Mouse (Mus musculus): Measurements from ENCODE around the gene Ggt6. TPM values are rescaled to one million over a fixed set of nuclear protein-coding genes. Genes with fewer than 3 reads are reported as not detected.
A peak's percentile ranks its signal among the peaks of the same experiment; 100 is the strongest.

Ggt6 gene
- total and polyA plus RNA-seq, 3 experiments, result 0.20 TPM; not detected in 2

DNA sequence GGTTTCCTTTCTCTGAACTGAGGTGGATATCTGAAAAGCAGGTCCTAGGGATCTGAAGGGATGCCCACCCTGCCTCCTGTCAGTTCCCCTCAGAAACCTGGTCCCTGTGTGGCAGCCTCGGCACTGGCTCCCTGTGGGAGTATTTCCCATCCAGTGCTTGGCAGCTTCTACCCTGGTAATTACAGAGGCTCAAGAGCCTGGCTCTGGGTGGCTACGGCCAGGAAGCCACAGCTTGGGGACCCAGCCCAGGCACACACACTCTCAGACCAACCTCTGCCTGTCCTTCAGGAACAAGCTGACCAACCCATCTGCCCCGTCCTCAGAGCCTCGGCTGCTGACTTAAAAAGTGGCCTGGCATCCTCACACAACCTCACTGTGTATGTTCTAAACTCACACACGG lies 46.0 kb downstream of the Ggt6 start:
- DNase-seq, result no peak
- intact Hi-C loops (cut with DNase I), result no loop called here
- Histone ChIP-seq H3K4me3 (no peak overlapping the region), H3K27ac (no peak overlapping the region; the same call in 1 of the 2 replicates), H3K36me3 (ENCODE audit: control insufficient read depth, insufficient read depth, low read length) (peaks cover 2% of the 10 kb centered on the region; the same call in 1 of the 2 replicates), H3K4me1 (ENCODE audit: control insufficient read depth, insufficient read depth, low read length) (peaks cover 35% of the 10 kb centered on the region), H3K9ac (ENCODE audit: low read depth, low read length) (no peak overlapping the region), H3K79me2 (replicated peaks; ENCODE audit: control insufficient read depth, insufficient read depth, low read length) (no peaks in the 10 kb centered on the region), H3K27me3 (ENCODE audit: control insufficient read depth, insufficient read depth, low read length) (no peaks in the 10 kb centered on the region)
- TF ChIP-seq POLR2A (IDR thresholded peaks at IDR 0.05; ENCODE audit: insufficient read depth, low read depth, low read length) (no peak), CTCF (IDR thresholded peaks at IDR 0.05) (no peak), EP300 (IDR thresholded peaks at IDR 0.05; ENCODE audit: insufficient read depth, low read depth, low read length) (no peak)
- 33% methylated on average over 5 of the region's 5 CpGs for WGBS

DNA sequence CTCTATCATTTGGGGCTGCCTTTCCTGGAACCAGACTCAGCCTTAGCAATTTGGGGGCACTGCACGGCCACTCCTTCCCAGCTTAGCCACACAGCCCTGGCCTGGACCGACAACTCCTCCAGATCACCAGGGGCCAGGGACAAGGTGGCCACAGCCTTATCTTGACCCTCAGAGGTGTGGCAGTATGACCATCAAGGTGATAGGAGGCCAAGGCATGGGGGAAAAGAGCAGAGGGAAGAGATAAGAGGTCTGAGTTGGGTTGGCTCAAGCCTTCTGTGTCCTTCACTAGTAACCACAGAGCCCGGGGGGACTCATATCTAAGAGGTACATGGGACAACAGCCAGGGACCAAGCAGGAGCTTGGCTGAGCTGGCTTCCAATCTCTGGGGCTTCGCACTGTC lies 46.6 kb downstream of the Ggt6 start:
- TF ChIP-seq EP300 (IDR thresholded peaks at IDR 0.05; ENCODE audit: insufficient read depth, low read depth, low read length) (no peak), CTCF (IDR thresholded peaks at IDR 0.05) (no peak), POLR2A (IDR thresholded peaks at IDR 0.05; ENCODE audit: insufficient read depth, low read depth, low read length) (no peak)
- Histone ChIP-seq H3K9ac (ENCODE audit: low read depth, low read length) (no peak overlapping the region), H3K27ac (no peak overlapping the region; the same call in 1 of the 2 replicates), H3K36me3 (ENCODE audit: control insufficient read depth, insufficient read depth, low read length) (peaks cover 2% of the 10 kb centered on the region; the same call in 1 of the 2 replicates), H3K4me1 (ENCODE audit: control insufficient read depth, insufficient read depth, low read length) (peaks cover 30% of the 10 kb centered on the region), H3K79me2 (replicated peaks; ENCODE audit: control insufficient read depth, insufficient read depth, low read length) (no peaks in the 10 kb centered on the region), H3K27me3 (ENCODE audit: control insufficient read depth, insufficient read depth, low read length) (no peaks in the 10 kb centered on the region), H3K4me3 (no peak overlapping the region)
- WGBS, result 45% methylated on average over 4 of the region's 4 CpGs
- no peak for DNase-seq
- intact Hi-C loops (cut with DNase I), result no loop called here

GRCm38 (mm10) chr11:72484549-72484948 lies 49.2 kb downstream of the Ggt6 start:
- Histone ChIP-seq H3K27me3 (ENCODE audit: control insufficient read depth, insufficient read depth, low read length) (no peaks in the 10 kb centered on the region), H3K4me3 (no peak overlapping the region), H3K79me2 (replicated peaks; ENCODE audit: control insufficient read depth, insufficient read depth, low read length) (no peaks in the 10 kb centered on the region), H3K27ac (no peak overlapping the region; the same call in 1 of the 2 replicates), H3K36me3 (ENCODE audit: control insufficient read depth, insufficient read depth, low read length) (no peaks in the 10 kb centered on the region), H3K9ac (ENCODE audit: low read depth, low read length) (no peak overlapping the region), H3K4me1 (ENCODE audit: control insufficient read depth, insufficient read depth, low read length) (peaks cover 21% of the 10 kb centered on the region)
- no peak for DNase-seq
- WGBS, result 25% methylated on average over 6 of the region's 6 CpGs
- intact Hi-C loops (cut with DNase I), result loop anchor here (2.0 kb wide), 1 partner anchor 18 kb away; no protein-coding TSS in a partner anchor
- no peak for TF ChIP-seq EP300 (IDR thresholded peaks at IDR 0.05; ENCODE audit: insufficient read depth, low read depth, low read length)
- no peak for TF ChIP-seq CTCF (IDR thresholded peaks at IDR 0.05)
- no peak for TF ChIP-seq POLR2A (IDR thresholded peaks at IDR 0.05; ENCODE audit: insufficient read depth, low read depth, low read length)

DNA sequence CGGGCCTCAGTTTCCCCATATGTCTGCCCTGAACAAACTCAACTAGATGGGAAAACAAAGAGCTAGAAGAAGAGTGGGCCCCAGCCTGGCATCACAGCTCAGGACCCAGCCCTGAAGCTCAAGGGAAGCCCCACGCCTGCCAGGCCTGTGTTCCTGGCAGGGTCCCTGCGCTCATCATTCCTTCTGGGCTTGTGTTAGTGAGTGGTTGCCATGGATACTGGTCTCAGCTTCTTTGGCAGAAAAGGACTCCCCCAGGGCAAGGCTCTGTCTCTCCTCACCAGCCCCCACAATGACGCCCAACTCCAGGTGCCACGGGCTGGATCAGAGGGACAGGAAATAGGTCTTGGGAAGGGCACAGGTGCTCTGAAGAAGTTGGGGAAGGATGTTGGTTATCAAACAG lies 49.8 kb downstream of the Ggt6 start:
- Histone ChIP-seq H3K4me3 (no peak overlapping the region), H3K27me3 (ENCODE audit: control insufficient read depth, insufficient read depth, low read length) (no peaks in the 10 kb centered on the region), H3K27ac (no peak overlapping the region; the same call in 1 of the 2 replicates), H3K79me2 (replicated peaks; ENCODE audit: control insufficient read depth, insufficient read depth, low read length) (no peaks in the 10 kb centered on the region), H3K9ac (ENCODE audit: low read depth, low read length) (no peak overlapping the region), H3K4me1 (ENCODE audit: control insufficient read depth, insufficient read depth, low read length) (peaks cover 21% of the 10 kb centered on the region), H3K36me3 (ENCODE audit: control insufficient read depth, insufficient read depth, low read length) (no peaks in the 10 kb centered on the region)
- no peak for DNase-seq
- TF ChIP-seq POLR2A (IDR thresholded peaks at IDR 0.05; ENCODE audit: insufficient read depth, low read depth, low read length) (no peak), EP300 (IDR thresholded peaks at IDR 0.05; ENCODE audit: insufficient read depth, low read depth, low read length) (no peak), CTCF (IDR thresholded peaks at IDR 0.05) (no peak)
- intact Hi-C loops (cut with DNase I), result loop anchor here (2.0 to 5.0 kb wide), 2 partner anchors 18 to 38 kb away; no protein-coding TSS in a partner anchor
- WGBS, result 54% methylated on average over 5 of the region's 5 CpGs

GRCm38 (mm10) chr11:72485960-72486359 lies 50.6 kb downstream of the Ggt6 start:
- Histone ChIP-seq H3K36me3 (ENCODE audit: control insufficient read depth, insufficient read depth, low read length) (no peaks in the 10 kb centered on the region), H3K4me1 (ENCODE audit: control insufficient read depth, insufficient read depth, low read length) (peaks cover 18% of the 10 kb centered on the region), H3K27ac (no peak overlapping the region), H3K4me3 (no peak overlapping the region), H3K9ac (ENCODE audit: low read depth, low read length) (no peak overlapping the region), H3K79me2 (replicated peaks; ENCODE audit: control insufficient read depth, insufficient read depth, low read length) (no peaks in the 10 kb centered on the region), H3K27me3 (ENCODE audit: control insufficient read depth, insufficient read depth, low read length) (no peaks in the 10 kb centered on the region)
- intact Hi-C loops (cut with DNase I), result loop anchor here (2.0 to 5.0 kb wide), 2 partner anchors 19 to 39 kb away; no protein-coding TSS in a partner anchor
- 78% methylated on average over 11 of the region's 11 CpGs for WGBS
- no peak for DNase-seq
- TF ChIP-seq CTCF (IDR thresholded peaks at IDR 0.05) (no peak), POLR2A (IDR thresholded peaks at IDR 0.05; ENCODE audit: insufficient read depth, low read depth, low read length) (no peak), EP300 (IDR thresholded peaks at IDR 0.05; ENCODE audit: insufficient read depth, low read depth, low read length) (no peak)

- Histone ChIP-seq H3K4me1 (ENCODE audit: control insufficient read depth, insufficient read depth, low read length) (peaks cover 11% of the 10 kb centered on the region), H3K27me3 (ENCODE audit: control insufficient read depth, insufficient read depth, low read length) (no peaks in the 10 kb centered on the region), H3K79me2 (replicated peaks; ENCODE audit: control insufficient read depth, insufficient read depth, low read length) (no peaks in the 10 kb centered on the region), H3K36me3 (ENCODE audit: control insufficient read depth, insufficient read depth, low read length) (no peaks in the 10 kb centered on the region), H3K4me3 (no peak overlapping the region), H3K9ac (ENCODE audit: low read depth, low read length) (peak overlapping the region; percentile 27; the same call in 1 of the 2 replicates), H3K27ac (no peak overlapping the region; the same call in 1 of the 2 replicates)
- DNase-seq, result no peak
- TF ChIP-seq EP300 (IDR thresholded peaks at IDR 0.05; ENCODE audit: insufficient read depth, low read depth, low read length), result no peak
- no peak for TF ChIP-seq CTCF (IDR thresholded peaks at IDR 0.05)
- TF ChIP-seq POLR2A (IDR thresholded peaks at IDR 0.05; ENCODE audit: insufficient read depth, low read depth, low read length), result no peak; the same call in 1 of the 2 replicates
- 56% methylated on average over 5 of the region's 5 CpGs for WGBS
- intact Hi-C loops (cut with DNase I), result loop anchor here (5.0 kb wide), 1 partner anchor 40 kb away; no protein-coding TSS in a partner anchor
Measured at GRCm38 (mm10) chr11:72487171-72487570, 51.8 kb downstream of the Ggt6 start.
